8 mouse cellular contexts compared by ENCODE assay signal in the genomic region with DNA sequence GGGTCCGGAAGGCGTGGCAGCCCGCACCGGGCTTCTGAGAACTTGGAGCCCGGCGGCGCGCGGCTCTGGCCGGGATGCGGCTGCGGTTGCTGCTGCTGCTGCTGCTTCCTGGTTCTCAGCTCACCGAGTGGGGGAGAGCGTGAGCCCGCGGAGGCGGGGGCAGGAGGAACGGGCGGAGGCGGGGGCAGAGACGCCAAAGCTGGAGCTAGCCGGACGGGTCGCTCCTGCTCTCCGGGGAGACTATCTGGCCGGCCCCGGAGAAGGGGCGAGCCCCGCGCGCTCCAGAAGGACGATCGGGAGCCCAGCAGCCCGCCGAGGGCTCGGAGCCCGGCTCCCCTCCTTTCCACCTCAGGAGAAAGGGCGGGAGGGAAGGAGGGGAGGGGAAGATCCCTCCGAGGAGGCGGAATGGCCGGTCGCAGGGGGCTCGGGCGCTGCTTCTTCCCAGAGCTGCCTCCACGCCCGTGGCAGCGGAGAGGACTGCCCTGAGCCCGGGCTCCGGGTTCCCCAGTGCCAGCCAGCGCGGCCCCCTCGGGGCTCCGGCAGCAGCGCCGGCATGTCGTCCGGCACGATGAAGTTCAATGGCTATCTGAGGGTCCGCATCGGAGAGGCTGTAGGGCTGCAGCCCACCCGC. TPM values are rescaled to one million over a fixed set of nuclear protein-coding genes. Genes with fewer than 3 reads are reported as not detected.
DNase-seq lines count a peak whose midpoint lies in the region; ATAC-seq and TF ChIP-seq lines count a peak whose summit lies in the region.

A gene (plus strand): TSS at position 187 of the 631 bp plus-strand sequence.

- peak; percentile 54 for DNase-seq in ES-E14 (ENCODE audit: low read depth, low spot score)
- peak; percentile 10 to 31 for DNase-seq in cerebellum, postnatal 36 days
- DNase-seq in gastrocnemius, postnatal 10 days: peak; percentile 72
- DNase-seq in left cerebral cortex, adult 2 months (ENCODE audit: extremely low spot score in 1 of 2, low spot score in 2 of 2): peak; percentile 60 to 68
- peak; percentile 90 to 93 for DNase-seq in lung, postnatal 4 days
- DNase-seq in retina, embryonic 14.5 days (ENCODE audit: low spot score): peak; percentile 86
- DNase-seq in thymus, postnatal 25 days: peak; percentile 92

- H3K4me3 ChIP-seq in ES-E14 (ENCODE audit: insufficient read depth in 1 of 2, low read depth in 1 of 2, low read length in 2 of 2, poor library complexity in 1 of 2, severe bottlenecking in 1 of 2): peak within 1 kb of the TSS; percentile 73 to 76
- H3K4me3 ChIP-seq in hindbrain, embryonic 16.5 days (ENCODE audit: low read length): peak within 1 kb of the TSS; percentile 80
- peak within 1 kb of the TSS; percentile 64 for H3K4me3 ChIP-seq in left cerebral cortex, adult 2 months

- under 1% methylated on average over 41 of the region's 61 CpGs for WGBS in hindbrain, embryonic 16.5 days

- H3K36me3 ChIP-seq in ES-E14 (ENCODE audit: control insufficient read depth, insufficient read depth, low read length, poor library complexity, severe bottlenecking): no peaks in the 10 kb centered on the region
- H3K36me3 ChIP-seq in hindbrain, embryonic 16.5 days (ENCODE audit: control insufficient read depth, insufficient read depth, low read length): no peaks in the 10 kb centered on the region

- no peak within 1 kb of the TSS for H3K27ac ChIP-seq in ES-E14 (ENCODE audit: insufficient read depth, low read depth, low read length, poor library complexity, severe bottlenecking)
- H3K27ac ChIP-seq in hindbrain, embryonic 16.5 days (ENCODE audit: low read depth, low read length): peak within 1 kb of the TSS; percentile 73
- peak within 1 kb of the TSS; percentile 71 for H3K27ac ChIP-seq in left cerebral cortex, adult 2 months

- ATAC-seq in hindbrain, embryonic 16.5 days: peak; percentile 93

- H3K4me2 ChIP-seq in hindbrain, embryonic 16.5 days (ENCODE audit: low read length): peak within 1 kb of the TSS; percentile 82

- peak within 1 kb of the TSS; percentile 52 for H3K9ac ChIP-seq in ES-E14 (ENCODE audit: insufficient read depth, low read depth, low read length, poor library complexity, severe bottlenecking)
- peak within 1 kb of the TSS; percentile 84 for H3K9ac ChIP-seq in hindbrain, embryonic 16.5 days (ENCODE audit: low read depth, low read length)

- TF ChIP-seq CTCF in left cerebral cortex, adult 2 months (IDR thresholded peaks at IDR 0.05): peak; percentile 25

- H3K9me3 ChIP-seq in ES-E14 (ENCODE audit: control insufficient read depth, insufficient read depth, low read depth, low read length): no peaks in the 10 kb centered on the region
- no peaks in the 10 kb centered on the region for H3K9me3 ChIP-seq in hindbrain, embryonic 16.5 days (ENCODE audit: control insufficient read depth, low read length)

- in situ Hi-C loops in ES-E14 (cut with MboI; ENCODE audit: low sequenced_read_pairs in 2 of 2, unreplicated experiment in 2 of 2): no loop called here

- H3K4me1 ChIP-seq in ES-E14 (ENCODE audit: control insufficient read depth in 2 of 2, insufficient read depth in 2 of 2, low read length in 2 of 2, poor library complexity in 1 of 2): peaks cover 0 to 6% of the 10 kb centered on the region in 2 experiments; a peak in 1 of 4 replicates
- H3K4me1 ChIP-seq in hindbrain, embryonic 16.5 days (ENCODE audit: control insufficient read depth, insufficient read depth, low read depth, low read length): peaks cover 6% of the 10 kb centered on the region; the same call in 1 of the 2 replicates

- intact Hi-C loops in left cerebral cortex, adult 2 months (cut with DNase I): loop anchor here (5.0 kb wide), 1 partner anchor 108 kb away; no protein-coding TSS in a partner anchor

- H3K27me3 ChIP-seq in hindbrain, embryonic 16.5 days (replicated peaks; ENCODE audit: control insufficient read depth, insufficient read depth, low read length): peaks cover 4% of the 10 kb centered on the region

TF ChIP-seq in ES-E14, 5 proteins besides CTCF, POLR2A, EP300 and RAD21:
- TF ChIP-seq MAFK (IDR thresholded peaks at IDR 0.05; ENCODE audit: insufficient read depth, low read depth, low read length) (no peak), HCFC1 (IDR thresholded peaks at IDR 0.05; ENCODE audit: borderline replicate concordance, insufficient read depth, low read length) (peak; percentile 34; the same call in 1 of the 2 replicates)

RNA-seq across cellular contexts. Expression of the gene that starts here (rescaled TPM):
- total RNA-seq in ES-E14 (2012; rRNA removed): 2.8 and 4.1 TPM in 2 replicates
- total RNA-seq in gastrocnemius, postnatal 10 days (2021): 10 to 100 TPM; 10.8 to 13.0 TPM
- polyA plus RNA-seq in hindbrain, embryonic 16.5 days (2015; fragmentation: Nextera tagmentation; extraction: Ambion mirVana): 6.4 and 6.9 TPM in 2 replicates
- 1 to 10 TPM; 4.1 to 5.7 TPM for total RNA-seq in left cerebral cortex, adult 2 months (2021)

Comparison
In these comparisons a context has a peak if more than half of its experiments do, and no peak if none do; other contexts are left out.
1. DNase-seq: peak in every context shown above with its lines; median percentile 92 in thymus, postnatal 25 days; 92 in lung, postnatal 4 days; 86 in retina, embryonic 14.5 days; 72 in gastrocnemius, postnatal 10 days; 64 in left cerebral cortex, adult 2 months; 54 in ES-E14; 20 in cerebellum, postnatal 36 days.